Mouse (Mus musculus): ENCODE results near the gene Bco2. TPM values are rescaled to one million over a fixed set of nuclear protein-coding genes. Genes with fewer than 3 reads are reported as not detected.

Gene Bco2
- total and polyA plus RNA-seq, 2 experiments, result 6.0 to 24.3 TPM

DNA sequence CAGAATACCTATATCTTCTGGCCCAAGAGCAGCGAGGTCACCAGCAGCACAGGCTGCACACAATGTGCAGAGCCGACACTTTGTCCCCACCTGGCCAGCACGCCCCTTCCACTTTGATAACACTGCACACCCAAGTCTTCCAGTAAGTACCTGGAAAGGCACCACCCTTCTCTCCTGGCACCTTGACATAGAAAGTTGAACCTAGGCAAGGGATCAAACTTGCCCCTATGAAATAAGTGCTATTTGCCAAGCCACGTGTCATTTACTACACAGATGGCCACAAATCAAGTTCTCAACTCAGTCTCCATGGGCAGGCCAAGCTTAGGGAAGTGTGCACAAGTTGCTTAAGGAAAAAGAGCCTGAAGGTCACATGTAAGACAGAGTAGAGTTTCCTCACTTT lies 32.0 kb upstream of the Bco2 start:
- Histone ChIP-seq H3K4me1 (ENCODE audit: control insufficient read depth, insufficient read depth, low read length) (no peaks in the 10 kb centered on the region), H3K27me3 (ENCODE audit: control insufficient read depth, insufficient read depth, low read length) (no peaks in the 10 kb centered on the region), H3K9ac (ENCODE audit: low read depth, low read length) (no peak overlapping the region), H3K79me2 (ENCODE audit: control insufficient read depth, insufficient read depth, low read length) (no peaks in the 10 kb centered on the region), H3K27ac (replicated peaks; ENCODE audit: insufficient read depth, low read depth, low read length) (no peak overlapping the region), H3K36me3 (ENCODE audit: control insufficient read depth, insufficient read depth, low read length) (no peaks in the 10 kb centered on the region), H3K4me3 (ENCODE audit: insufficient read depth, low read depth, low read length) (no peak overlapping the region)
- 34% methylated on average over 4 of the region's 4 CpGs for WGBS
- no peak for TF ChIP-seq POLR2A (IDR thresholded peaks at IDR 0.05; ENCODE audit: extremely low read depth, insufficient read depth, low read length)
- no peak for TF ChIP-seq CTCF (IDR thresholded peaks at IDR 0.05; ENCODE audit: low read depth, low read length)
- DNase-seq (ENCODE audit: extremely low read depth, low read depth, low spot score), result no peak

DNA sequence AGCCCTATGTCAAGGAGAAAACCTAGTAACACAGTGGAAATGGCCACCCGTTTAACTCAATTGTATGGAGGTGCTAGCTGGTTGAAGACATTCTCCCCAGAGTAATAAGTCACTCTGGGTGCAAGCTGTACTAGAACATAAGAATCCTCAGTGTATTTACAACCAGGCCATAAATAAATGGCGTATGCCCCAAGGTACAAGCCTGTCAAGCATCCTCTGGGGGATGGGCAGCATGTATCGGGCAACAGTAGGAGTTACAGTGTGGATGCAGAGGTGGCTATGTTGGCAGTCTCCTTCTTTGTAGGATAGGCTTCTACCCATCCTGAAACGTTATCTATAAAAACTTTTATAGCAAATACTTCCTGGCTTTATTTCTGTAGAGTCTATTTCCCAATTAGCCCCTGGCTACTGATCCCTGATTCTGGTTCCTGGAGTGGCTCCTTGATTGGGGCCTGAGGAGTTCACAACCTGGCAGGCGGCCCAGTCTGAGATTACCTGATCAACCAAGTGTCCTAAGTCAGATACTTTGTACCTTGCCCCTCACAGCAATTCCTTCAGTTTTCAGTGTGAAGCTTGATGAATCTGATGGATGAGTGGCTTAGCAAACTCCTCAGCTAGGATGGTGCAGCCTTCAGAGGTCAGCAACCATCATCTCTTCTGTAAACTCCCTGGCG lies 30.3 kb upstream of the Bco2 start:
- Histone ChIP-seq H3K4me1 (ENCODE audit: control insufficient read depth, insufficient read depth, low read length) (no peaks in the 10 kb centered on the region), H3K27ac (replicated peaks; ENCODE audit: insufficient read depth, low read depth, low read length) (no peak overlapping the region), H3K79me2 (ENCODE audit: control insufficient read depth, insufficient read depth, low read length) (no peaks in the 10 kb centered on the region), H3K4me3 (ENCODE audit: insufficient read depth, low read depth, low read length) (no peak overlapping the region), H3K27me3 (ENCODE audit: control insufficient read depth, insufficient read depth, low read length) (no peaks in the 10 kb centered on the region), H3K36me3 (ENCODE audit: control insufficient read depth, insufficient read depth, low read length) (peaks cover 3% of the 10 kb centered on the region; the same call in 1 of the 2 replicates), H3K9ac (ENCODE audit: low read depth, low read length) (no peak overlapping the region)
- no peak for DNase-seq (ENCODE audit: extremely low read depth, low read depth, low spot score)
- TF ChIP-seq POLR2A (IDR thresholded peaks at IDR 0.05; ENCODE audit: extremely low read depth, insufficient read depth, low read length) (no peak), CTCF (IDR thresholded peaks at IDR 0.05; ENCODE audit: low read depth, low read length) (no peak)
- 84% methylated on average over 6 of the region's 6 CpGs for WGBS

DNA sequence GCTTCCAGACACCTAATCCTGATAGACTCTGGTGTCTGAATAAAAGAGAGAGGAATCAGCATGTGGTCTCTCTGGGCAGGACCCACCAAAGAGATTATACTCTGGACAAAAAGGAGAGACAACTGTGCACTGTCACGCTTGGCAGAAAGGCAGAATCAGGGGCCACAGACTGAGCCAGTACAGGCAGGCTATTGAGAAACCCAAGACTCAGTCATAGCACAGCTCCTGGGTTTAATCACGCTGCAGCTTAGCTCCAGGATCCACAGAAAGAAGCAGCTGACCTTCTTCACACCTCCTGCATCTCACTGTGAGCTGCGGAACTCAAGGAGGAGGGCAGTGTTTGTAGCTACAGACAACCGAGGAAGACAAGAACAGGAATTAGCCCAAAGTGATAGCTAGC lies 25.4 kb upstream of the Bco2 start:
- no peaks in the 10 kb centered on the region for H3K79me2 ChIP-seq (ENCODE audit: control insufficient read depth, insufficient read depth, low read length)
- WGBS, result 82% methylated on average over 4 of the region's 4 CpGs
- H3K27me3 ChIP-seq (ENCODE audit: control insufficient read depth, insufficient read depth, low read length), result no peaks in the 10 kb centered on the region
- TF ChIP-seq POLR2A (IDR thresholded peaks at IDR 0.05; ENCODE audit: extremely low read depth, insufficient read depth, low read length) (no peak), CTCF (IDR thresholded peaks at IDR 0.05; ENCODE audit: low read depth, low read length) (no peak)
- no peaks in the 10 kb centered on the region for H3K4me1 ChIP-seq (ENCODE audit: control insufficient read depth, insufficient read depth, low read length)
- H3K27ac ChIP-seq (replicated peaks; ENCODE audit: insufficient read depth, low read depth, low read length), result no peak overlapping the region
- H3K36me3 ChIP-seq (ENCODE audit: control insufficient read depth, insufficient read depth, low read length), result peaks cover 3% of the 10 kb centered on the region; the same call in 1 of the 2 replicates
- no peak overlapping the region for H3K9ac ChIP-seq (ENCODE audit: low read depth, low read length)
- no peak for DNase-seq (ENCODE audit: extremely low read depth, low read depth, low spot score)
- no peak overlapping the region for H3K4me3 ChIP-seq (ENCODE audit: insufficient read depth, low read depth, low read length)

DNA sequence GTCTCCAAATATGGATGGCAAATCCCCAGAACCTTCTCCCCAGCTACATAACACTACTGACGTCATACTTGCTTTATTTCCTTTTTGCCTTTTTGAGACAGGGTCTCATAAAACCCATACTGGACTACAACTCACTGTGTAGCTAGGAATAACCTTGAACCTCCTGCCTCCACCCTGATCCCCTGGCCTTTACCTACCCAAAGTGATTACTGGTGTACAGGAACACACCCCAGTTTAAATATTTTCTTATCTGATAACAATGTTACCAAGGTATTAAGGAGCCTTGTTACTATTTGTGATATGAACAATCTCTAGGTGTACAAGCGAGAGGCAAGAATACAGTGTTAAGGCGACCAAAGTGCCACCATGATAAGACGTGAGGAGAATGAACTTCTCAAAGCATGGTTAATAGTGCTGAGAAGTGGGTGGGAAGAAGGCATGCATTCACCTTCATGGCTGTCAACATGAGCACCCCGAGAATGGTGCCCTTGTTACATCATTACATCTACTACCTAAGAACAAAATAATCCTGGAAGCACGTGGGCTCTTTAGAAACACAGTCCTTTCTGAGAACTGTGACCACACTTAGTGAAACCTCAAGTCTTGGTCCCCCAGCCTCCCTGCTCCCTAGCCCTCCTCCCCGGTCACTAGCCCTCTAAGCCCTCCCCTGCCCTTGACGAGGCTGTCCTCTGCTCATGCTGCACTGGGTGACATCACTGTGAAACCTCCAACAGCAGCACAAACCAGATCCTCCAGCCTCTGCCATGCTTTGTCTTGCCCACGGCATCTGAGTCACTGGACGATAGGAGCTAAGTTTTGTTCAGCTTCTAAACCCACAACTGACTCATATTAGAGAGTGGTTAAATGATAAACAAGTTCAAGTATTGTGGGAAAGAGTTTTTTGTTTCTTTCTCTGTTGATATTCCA lies 14.9 kb upstream of the Bco2 start:
- Histone ChIP-seq H3K9ac (ENCODE audit: low read depth, low read length) (no peak overlapping the region), H3K27me3 (ENCODE audit: control insufficient read depth, insufficient read depth, low read length) (no peaks in the 10 kb centered on the region), H3K79me2 (ENCODE audit: control insufficient read depth, insufficient read depth, low read length) (no peaks in the 10 kb centered on the region), H3K27ac (replicated peaks; ENCODE audit: insufficient read depth, low read depth, low read length) (no peak overlapping the region), H3K4me1 (ENCODE audit: control insufficient read depth, insufficient read depth, low read length) (no peaks in the 10 kb centered on the region; the same call in 1 of the 2 replicates), H3K36me3 (ENCODE audit: control insufficient read depth, insufficient read depth, low read length) (peaks cover 3% of the 10 kb centered on the region), H3K4me3 (ENCODE audit: insufficient read depth, low read depth, low read length) (no peak overlapping the region)
- no peak for TF ChIP-seq CTCF (IDR thresholded peaks at IDR 0.05; ENCODE audit: low read depth, low read length)
- no peak for TF ChIP-seq POLR2A (IDR thresholded peaks at IDR 0.05; ENCODE audit: extremely low read depth, insufficient read depth, low read length)
- WGBS, result 87% methylated on average over 10 of the region's 10 CpGs
- DNase-seq (ENCODE audit: extremely low read depth, low read depth, low spot score), result no peak

DNA sequence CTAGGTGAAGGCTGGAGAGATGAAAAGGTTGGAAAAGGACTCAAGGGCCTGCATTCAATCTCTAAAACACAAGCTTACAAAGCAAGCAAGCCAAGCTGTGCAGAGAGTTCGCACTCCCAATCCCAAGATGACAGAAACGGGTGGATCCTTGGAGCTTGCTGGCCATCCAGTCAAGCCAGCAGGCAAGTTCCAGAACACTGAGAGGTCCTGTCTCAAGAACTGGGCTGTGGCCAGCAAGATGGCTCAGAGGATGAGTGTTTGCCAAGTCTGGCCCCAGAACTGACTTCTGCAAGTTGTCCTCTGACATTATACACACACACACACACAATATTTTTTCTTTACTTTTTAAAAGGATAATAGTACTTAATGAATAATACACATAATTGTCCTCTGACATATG lies 12.9 kb upstream of the Bco2 start:
- H3K27ac ChIP-seq (replicated peaks; ENCODE audit: insufficient read depth, low read depth, low read length), result no peak overlapping the region
- WGBS, result 91% methylated on average over 2 of the region's 2 CpGs
- H3K27me3 ChIP-seq (ENCODE audit: control insufficient read depth, insufficient read depth, low read length), result no peaks in the 10 kb centered on the region
- no peaks in the 10 kb centered on the region; the same call in 1 of the 2 replicates for H3K36me3 ChIP-seq (ENCODE audit: control insufficient read depth, insufficient read depth, low read length)
- TF ChIP-seq CTCF (IDR thresholded peaks at IDR 0.05; ENCODE audit: low read depth, low read length) (no peak), POLR2A (IDR thresholded peaks at IDR 0.05; ENCODE audit: extremely low read depth, insufficient read depth, low read length) (no peak)
- no peaks in the 10 kb centered on the region; the same call in 1 of the 2 replicates for H3K4me1 ChIP-seq (ENCODE audit: control insufficient read depth, insufficient read depth, low read length)
- no peaks in the 10 kb centered on the region for H3K79me2 ChIP-seq (ENCODE audit: control insufficient read depth, insufficient read depth, low read length)
- DNase-seq (ENCODE audit: extremely low read depth, low read depth, low spot score), result no peak
- H3K9ac ChIP-seq (ENCODE audit: low read depth, low read length), result no peak overlapping the region
- no peak overlapping the region for H3K4me3 ChIP-seq (ENCODE audit: insufficient read depth, low read depth, low read length)

Measured in liver, adult 2 months (tissue).